Mouse (Mus musculus) forebrain, postnatal 0 days (tissue): ENCODE data around the gene Sfxn5. TPM values are rescaled to one million over a fixed set of nuclear protein-coding genes. Genes with fewer than 3 reads are reported as not detected.

Source experiments
- ATAC-seq: fragments of 200-750 bp; cut with Nextera tagmentation; 2 replicates; pipeline ENCODE4 v1.8.0; 2017; ENCODE audit warnings: mild to moderate bottlenecking, moderate library complexity
- DNase-seq: peaks from one replicate; pipeline ENCODE4 v3.0.0-alpha.2; 2015
- H3K27ac ChIP-seq: fragments of 300-500 bp; sonication (generic); 2 replicates; pipeline ENCODE4 v1.5.1; 2014; ENCODE audit warnings: low read depth, mild to moderate bottlenecking, antibody characterized with exemption, low read length, moderate library complexity, mixed read lengths
- H3K27me3 ChIP-seq: fragments of 300-500 bp; sonication (generic); 2 replicates; pipeline ENCODE4 v1.6.1; 2014; ENCODE audit warnings: mild to moderate bottlenecking, low read length, mixed read lengths; ENCODE audit not compliant: insufficient read depth
- H3K36me3 ChIP-seq: fragments of 300-500 bp; sonication (generic); 2 replicates; pipeline ENCODE4 v1.6.1; 2014; ENCODE audit warnings: mild to moderate bottlenecking, moderate library complexity; ENCODE audit not compliant: insufficient read depth
- H3K4me1 ChIP-seq: fragments of 300-500 bp; sonication (generic); 2 replicates; pipeline ENCODE4 v1.6.1; 2014; ENCODE audit warnings: antibody characterized with exemption; ENCODE audit not compliant: insufficient read depth
- H3K4me2 ChIP-seq: fragments of 300-500 bp; sonication (generic); 2 replicates; pipeline ENCODE4 v1.6.1; 2014; ENCODE audit warnings: low read depth, mild to moderate bottlenecking, moderate library complexity
- H3K4me3 ChIP-seq: fragments of 300-500 bp; sonication (generic); 2 replicates; pipeline ENCODE4 v1.5.1; 2014; ENCODE audit warnings: low read depth, low read length, mixed read lengths
- H3K9ac ChIP-seq: fragments of 300-500 bp; sonication (generic); 2 replicates; pipeline ENCODE4 v1.6.1; 2014; ENCODE audit warnings: mild to moderate bottlenecking
- H3K9me3 ChIP-seq: fragments of 300-500 bp; sonication (generic); 2 replicates; pipeline ENCODE4 v1.6.1; 2016; ENCODE audit warnings: low read length
- CTCF ChIP-seq: sonication (generic); IDR thresholded peaks from 2 replicates; pipeline ENCODE4 v1.5.1; 2016; ENCODE audit warnings: antibody characterized with exemption, control low read depth, low read depth
- WGBS: fragments of 180-500 bp; shearing (Covaris S2); extraction: QIAGEN DNeasy Blood & Tissue Kit; methylation state at CpG from one replicate; pipeline ENCODE4 v1.1.7; 2014; 5-methylcytosine and 5-hydroxymethylcytosine counted together
- polyA plus RNA-seq: library from polyadenylated mRNA; unstranded; fragments of >200 nt; fragmentation: Nextera tagmentation; extraction: Ambion mirVana; gene quantifications from 2 replicates; pipeline ENCODE4 v1.2.1, GENCODE M21; 2015
- total RNA-seq: library from RNA; depleted of rRNA; stranded (reverse); fragments of >200 nt; gene quantifications from 2 replicates; pipeline ENCODE4 v1.2.3, GENCODE M21; 2014

Gene Sfxn5
- total and polyA plus RNA-seq, 2 experiments from 2014 or later = 49.1 to 55.6 TPM

GRCm38 (mm10) chr6:85326564-85326963 is 6.7 kb downstream of the Sfxn5 start:
- Histone ChIP-seq H3K36me3 (no peaks in the 10 kb centered on the region), H3K9me3 (no peaks in the 10 kb centered on the region), H3K4me1 (no peaks in the 10 kb centered on the region), H3K27me3 (no peaks in the 10 kb centered on the region), H3K27ac (no peak overlapping the region), H3K4me2 (no peak overlapping the region), H3K9ac (no peak overlapping the region), H3K4me3 (no peak overlapping the region)
- no peak for DNase-seq
- TF ChIP-seq CTCF = no peak
- no peak for ATAC-seq
- 88% methylated on average over 4 of the region's 4 CpGs for WGBS

GRCm38 (mm10) chr6:85325109-85325508 is 8.1 kb downstream of the Sfxn5 start:
- no peak overlapping the region for H3K4me2 ChIP-seq
- no peak overlapping the region for H3K4me3 ChIP-seq
- DNase-seq (no peak), ATAC-seq (no peak)
- H3K36me3 ChIP-seq = no peaks in the 10 kb centered on the region
- H3K9me3 ChIP-seq = no peaks in the 10 kb centered on the region
- H3K27ac ChIP-seq = no peak overlapping the region
- no peak overlapping the region for H3K9ac ChIP-seq
- TF ChIP-seq CTCF = no peak
- WGBS = 38% methylated on average over 2 of the region's 2 CpGs
- H3K4me1 ChIP-seq = no peaks in the 10 kb centered on the region
- H3K27me3 ChIP-seq = no peaks in the 10 kb centered on the region

GRCm38 (mm10) chr6:85320445-85320866 is 12.8 kb downstream of the Sfxn5 start:
- Histone ChIP-seq H3K4me1 (no peaks in the 10 kb centered on the region), H3K4me3 (no peak overlapping the region), H3K9ac (no peak overlapping the region), H3K27ac (peak overlapping the region; percentile 71), H3K9me3 (no peaks in the 10 kb centered on the region), H3K36me3 (0 out of 2 replicates have a peak, but pooled peaks cover 5% of the 10 kb centered on the region), H3K27me3 (no peaks in the 10 kb centered on the region), H3K4me2 (no peak overlapping the region)
- DNase-seq (peak; percentile 64), ATAC-seq (peak; percentile 97)
- WGBS = 12% methylated on average over 6 of the region's 6 CpGs
- no peak for TF ChIP-seq CTCF

GRCm38 (mm10) chr6:85316211-85316610 is 17.0 kb downstream of the Sfxn5 start:
- ATAC-seq = no peak
- no peak for DNase-seq
- 0 out of 2 replicates have a peak, but pooled peaks cover 5% of the 10 kb centered on the region for H3K36me3 ChIP-seq

GRCm38 (mm10) chr6:85314064-85314798 is 19.0 kb downstream of the Sfxn5 start:
- H3K9me3 ChIP-seq = no peaks in the 10 kb centered on the region
- peak overlapping the region; percentile 88 for H3K27ac ChIP-seq
- peak overlapping the region; percentile 32 for H3K9ac ChIP-seq
- H3K27me3 ChIP-seq = no peaks in the 10 kb centered on the region
- H3K4me1 ChIP-seq = peaks cover 11% of the 10 kb centered on the region
- 22% methylated on average over 9 of the region's 9 CpGs for WGBS
- H3K36me3 ChIP-seq = 0 out of 2 replicates have a peak, but pooled peaks cover 5% of the 10 kb centered on the region
- no peak for TF ChIP-seq CTCF
- H3K4me2 ChIP-seq = no peak overlapping the region
- DNase-seq = peak; percentile 45
- peak; percentile 83 for ATAC-seq
- no peak overlapping the region for H3K4me3 ChIP-seq

More at GRCm38 (mm10) chr6:85316211-85316610, 17.0 kb downstream of the Sfxn5 start:
- Histone ChIP-seq H3K27me3 (no peaks in the 10 kb centered on the region), H3K9ac (no peak overlapping the region), H3K4me2 (no peak overlapping the region), H3K9me3 (no peaks in the 10 kb centered on the region), H3K27ac (no peak overlapping the region), H3K4me3 (no peak overlapping the region), H3K4me1 (peaks cover 11% of the 10 kb centered on the region)
- peak; percentile 14; the same call in 1 of the 2 replicates for TF ChIP-seq CTCF
- WGBS = 81% methylated on average over 2 of the region's 2 CpGs

GRCm38 (mm10) chr6:85307894-85308293 is 25.3 kb downstream of the Sfxn5 start:
- Histone ChIP-seq H3K4me1 (no peaks in the 10 kb centered on the region), H3K27me3 (no peaks in the 10 kb centered on the region), H3K4me3 (no peak overlapping the region), H3K4me2 (no peak overlapping the region), H3K27ac (no peak overlapping the region), H3K9me3 (no peaks in the 10 kb centered on the region), H3K36me3 (0 out of 2 replicates have a peak, but pooled peaks cover 3% of the 10 kb centered on the region), H3K9ac (no peak overlapping the region)
- no peak for DNase-seq
- ATAC-seq = no peak
- 57% methylated on average over 4 of the region's 4 CpGs for WGBS
- TF ChIP-seq CTCF = no peak

- no peak for ATAC-seq
Measured at GRCm38 (mm10) chr6:85306375-85306774, 26.8 kb downstream of the Sfxn5 start.

More at GRCm38 (mm10) chr6:85306375-85306774, 26.8 kb downstream of the Sfxn5 start:
- WGBS = 91% methylated on average over 3 of the region's 3 CpGs
- H3K9ac ChIP-seq = no peak overlapping the region
- 0 out of 2 replicates have a peak, but pooled peaks cover 3% of the 10 kb centered on the region for H3K36me3 ChIP-seq
- no peaks in the 10 kb centered on the region for H3K4me1 ChIP-seq
- no peaks in the 10 kb centered on the region for H3K27me3 ChIP-seq
- H3K9me3 ChIP-seq = no peaks in the 10 kb centered on the region
- no peak overlapping the region for H3K4me2 ChIP-seq
- no peak overlapping the region for H3K27ac ChIP-seq
- H3K4me3 ChIP-seq = no peak overlapping the region
- no peak for TF ChIP-seq CTCF
- DNase-seq = no peak
